Mouse (Mus musculus) stomach, postnatal 0 days (tissue): ENCODE data around the gene Spem1. TPM values are rescaled to one million over a fixed set of nuclear protein-coding genes. Genes with fewer than 3 reads are reported as not detected.

Experiments
- ATAC-seq: fragments of 200-750 bp; cut with Nextera tagmentation; 2 replicates; pipeline ENCODE4 v1.8.0; 2017; ENCODE audit not compliant: low FRiP score, low TSS enrichment
- DNase-seq: peaks from one replicate; pipeline ENCODE4 v3.0.0-alpha.2; 2016; ENCODE audit warnings: low spot score
- H3K27ac ChIP-seq: fragments of 300-500 bp; sonication (generic); replicated peaks from 2 replicates; pipeline ENCODE4 v1.5.1; 2014; ENCODE audit warnings: mild to moderate bottlenecking, control low read depth
- H3K27me3 ChIP-seq: fragments of 300-500 bp; sonication (generic); 2 replicates; pipeline ENCODE4 v1.6.1; 2014; ENCODE audit warnings: low read length; ENCODE audit not compliant: control insufficient read depth, insufficient read depth
- H3K36me3 ChIP-seq: fragments of 300-500 bp; sonication (generic); 2 replicates; pipeline ENCODE4 v1.6.1; 2014; ENCODE audit warnings: low read length, mixed read lengths; ENCODE audit not compliant: control insufficient read depth, insufficient read depth
- H3K4me1 ChIP-seq: fragments of 300-500 bp; sonication (generic); replicated peaks from 2 replicates; pipeline ENCODE4 v1.6.1; 2014; ENCODE audit warnings: antibody characterized with exemption; ENCODE audit not compliant: control insufficient read depth, insufficient read depth
- H3K4me2 ChIP-seq: fragments of 300-500 bp; sonication (generic); replicated peaks from 2 replicates; pipeline ENCODE4 v1.6.1; 2014; ENCODE audit warnings: low read depth, mild to moderate bottlenecking, control low read depth, moderate library complexity
- H3K4me3 ChIP-seq: fragments of 300-500 bp; sonication (generic); 2 replicates; pipeline ENCODE4 v1.5.1; 2014; ENCODE audit warnings: low read depth, low read length, control low read depth
- H3K9ac ChIP-seq: fragments of 300-500 bp; sonication (generic); 2 replicates; pipeline ENCODE4 v1.6.1; 2014; ENCODE audit warnings: mild to moderate bottlenecking, low read length, control low read depth, mixed read lengths
- H3K9me3 ChIP-seq: fragments of 300-500 bp; sonication (generic); 2 replicates; pipeline ENCODE4 v1.6.1; 2016; ENCODE audit warnings: low read length; ENCODE audit not compliant: control insufficient read depth
- CTCF ChIP-seq: IDR thresholded peaks from 2 replicates; pipeline ENCODE4 v1.5.1; 2016; ENCODE audit warnings: antibody characterized with exemption, low read depth, mild to moderate bottlenecking, moderate library complexity
- EP300 ChIP-seq: optimal IDR thresholded peaks from 2 replicates; pipeline ENCODE3; 2016; ENCODE audit warnings: antibody characterized with exemption
- WGBS: fragments of 180-500 bp; shearing (Covaris S2); extraction: QIAGEN DNeasy Blood & Tissue Kit; methylation state at CpG from one replicate; pipeline ENCODE4 v1.1.7; 2014; 5-methylcytosine and 5-hydroxymethylcytosine counted together
- polyA plus RNA-seq: library from polyadenylated mRNA; unstranded; fragments of >200 nt; fragmentation: Nextera tagmentation; extraction: Ambion mirVana; gene quantifications from 2 replicates; pipeline ENCODE4 v1.2.1, GENCODE M21; 2015

Gene Spem1
- polyA plus RNA-seq, 1 experiment from 2014 or later, result not detected

DNA sequence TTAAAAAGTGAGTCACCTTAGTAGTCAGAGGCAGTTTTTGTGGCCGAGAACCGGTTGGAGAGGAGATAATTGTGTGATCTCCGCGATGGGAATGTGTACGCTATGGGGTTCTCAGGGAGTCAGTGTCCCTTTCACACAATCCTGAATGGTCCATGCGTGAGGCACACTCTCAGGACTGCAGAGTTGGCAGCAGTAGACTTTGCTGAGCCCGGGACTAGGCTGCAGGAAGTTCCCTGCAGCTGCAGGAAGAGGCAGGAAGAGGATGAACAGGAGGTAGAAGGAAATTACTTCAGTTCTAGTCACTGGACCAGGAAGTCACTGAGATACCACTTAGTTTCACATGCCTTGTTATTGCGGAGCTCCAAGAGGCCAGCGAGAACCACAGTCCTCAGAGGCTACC, 27.1 kb upstream of the Spem1 start:
- H3K27me3 ChIP-seq, result no peaks in the 10 kb centered on the region
- no peak for ATAC-seq
- H3K9ac ChIP-seq, result no peak overlapping the region
- H3K9me3 ChIP-seq, result no peaks in the 10 kb centered on the region
- peaks cover 25% of the 10 kb centered on the region for H3K36me3 ChIP-seq
- H3K4me3 ChIP-seq, result no peak overlapping the region
- H3K4me1 ChIP-seq, result no peaks in the 10 kb centered on the region; the same call in none of the 2 replicates
- no peak for DNase-seq
- TF ChIP-seq CTCF (no peak), EP300 (no peak)
- H3K27ac ChIP-seq, result no peak overlapping the region
- 76% methylated on average over 9 of the region's 9 CpGs for WGBS
- H3K4me2 ChIP-seq, result no peak overlapping the region

- Histone ChIP-seq H3K36me3 (peaks cover 25% of the 10 kb centered on the region), H3K4me2 (peak overlapping the region; percentile 83), H3K27ac (no peak overlapping the region), H3K9me3 (no peaks in the 10 kb centered on the region), H3K9ac (no peak overlapping the region), H3K4me3 (no peak overlapping the region; the same call in 1 of the 2 replicates), H3K27me3 (no peaks in the 10 kb centered on the region), H3K4me1 (no peaks in the 10 kb centered on the region; the same call in none of the 2 replicates)
- 93% methylated on average over 6 of the region's 6 CpGs for WGBS
- TF ChIP-seq EP300, result no peak
- no peak for TF ChIP-seq CTCF
- DNase-seq, result no peak
- ATAC-seq, result no peak
Observed at GRCm38 (mm10) chr11:69848021-69848420, 26.0 kb upstream of the Spem1 start.

GRCm38 (mm10) chr11:69846738-69847688, 25.0 kb upstream of the Spem1 start:
- Histone ChIP-seq H3K4me1 (no peaks in the 10 kb centered on the region; the same call in none of the 2 replicates), H3K4me3 (peak overlapping the region; percentile 85), H3K4me2 (peak overlapping the region; percentile 83), H3K27ac (peak overlapping the region; percentile 94), H3K9ac (peak overlapping the region; percentile 83), H3K27me3 (no peaks in the 10 kb centered on the region), H3K36me3 (peaks cover 25% of the 10 kb centered on the region), H3K9me3 (no peaks in the 10 kb centered on the region)
- DNase-seq (peak; percentile 73), ATAC-seq (peak; percentile 24; the same call in 1 of the 2 replicates)
- 8% methylated on average over 37 of the region's 37 CpGs for WGBS
- TF ChIP-seq CTCF, result no peak
- peak; percentile 50 for TF ChIP-seq EP300

DNA sequence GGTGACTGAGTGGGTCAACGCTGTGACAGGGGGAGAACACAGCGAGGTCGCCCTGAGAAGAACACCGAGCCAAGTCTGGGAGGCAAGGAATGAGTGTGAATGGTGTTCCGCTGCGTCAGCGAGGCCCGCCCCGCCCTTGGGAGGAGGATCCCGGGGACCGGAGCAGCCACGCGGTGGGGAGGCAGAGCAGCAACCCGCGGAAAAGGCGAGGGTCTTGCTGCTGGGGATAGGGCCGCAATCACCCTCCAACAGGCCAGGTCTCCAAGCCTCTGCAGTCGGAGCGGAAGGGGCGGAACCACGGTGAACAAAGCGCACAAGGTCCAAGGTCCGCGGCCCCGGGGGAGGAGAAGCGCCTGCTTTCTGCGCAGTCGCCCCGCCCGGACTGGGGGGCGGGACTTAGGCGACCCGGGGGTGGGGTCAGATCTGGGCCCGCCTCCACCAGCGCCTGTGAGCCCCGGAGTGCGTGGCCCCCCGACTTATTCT, 24.3 kb upstream of the Spem1 start, which contains the start of gene Plscr3:
Plscr3 (plus strand) TSS at position 179 of the 483 bp plus-strand sequence.
- ATAC-seq (peak; percentile 93), DNase-seq (peak; percentile 96)
- no peaks in the 10 kb centered on the region; the same call in none of the 2 replicates for H3K4me1 ChIP-seq
- H3K27ac ChIP-seq, result peak within 1 kb of the TSS; percentile 94
- peaks cover 20% of the 10 kb centered on the region for H3K36me3 ChIP-seq
- H3K4me3 ChIP-seq, result peak within 1 kb of the TSS; percentile 85
- TF ChIP-seq EP300 (no peak), CTCF (peak; percentile 30; the same call in 1 of the 2 replicates)
- peak within 1 kb of the TSS; percentile 83 for H3K4me2 ChIP-seq
- under 1% methylated on average over 36 of the region's 38 CpGs for WGBS
- no peaks in the 10 kb centered on the region for H3K27me3 ChIP-seq
- H3K9ac ChIP-seq, result peak within 1 kb of the TSS; percentile 83
- H3K9me3 ChIP-seq, result no peaks in the 10 kb centered on the region

DNA sequence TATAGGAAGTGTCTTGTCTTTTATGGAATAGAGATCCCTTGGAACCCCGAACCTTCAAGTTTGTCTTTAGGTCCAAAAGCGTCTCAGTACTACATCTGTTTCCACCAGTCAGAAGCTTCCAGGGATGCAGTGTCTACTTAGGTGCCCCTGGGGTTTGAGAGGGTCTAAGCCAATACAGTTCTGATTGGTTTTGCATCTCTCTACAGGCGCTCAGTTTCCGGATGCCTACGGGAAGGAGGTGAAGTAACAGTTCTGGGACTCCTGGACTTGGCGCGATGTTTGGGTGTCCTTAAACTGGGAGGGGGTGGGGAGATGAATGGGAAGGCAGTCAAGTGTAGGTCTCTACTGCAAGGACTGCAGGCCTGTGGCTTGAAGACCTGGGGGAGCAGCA, 16.7 kb upstream of the Spem1 start:
- peak overlapping the region; percentile 82 for H3K9ac ChIP-seq
- TF ChIP-seq EP300, result no peak
- no peak for TF ChIP-seq CTCF
- peak; percentile 43 for DNase-seq
- H3K27me3 ChIP-seq, result no peaks in the 10 kb centered on the region
- H3K4me1 ChIP-seq, result peaks cover 5% of the 10 kb centered on the region
- H3K36me3 ChIP-seq, result 0 out of 2 replicates have a peak, but pooled peaks cover 2% of the 10 kb centered on the region
- H3K4me3 ChIP-seq, result peak overlapping the region; percentile 67
- peak overlapping the region; percentile 67 for H3K4me2 ChIP-seq
- WGBS, result 2% methylated on average over 7 of the region's 7 CpGs
- peak overlapping the region; percentile 87 for H3K27ac ChIP-seq
- no peak for ATAC-seq
- no peaks in the 10 kb centered on the region for H3K9me3 ChIP-seq
